Mouse (Mus musculus): ENCODE results near the gene Tsc2.

DNA sequence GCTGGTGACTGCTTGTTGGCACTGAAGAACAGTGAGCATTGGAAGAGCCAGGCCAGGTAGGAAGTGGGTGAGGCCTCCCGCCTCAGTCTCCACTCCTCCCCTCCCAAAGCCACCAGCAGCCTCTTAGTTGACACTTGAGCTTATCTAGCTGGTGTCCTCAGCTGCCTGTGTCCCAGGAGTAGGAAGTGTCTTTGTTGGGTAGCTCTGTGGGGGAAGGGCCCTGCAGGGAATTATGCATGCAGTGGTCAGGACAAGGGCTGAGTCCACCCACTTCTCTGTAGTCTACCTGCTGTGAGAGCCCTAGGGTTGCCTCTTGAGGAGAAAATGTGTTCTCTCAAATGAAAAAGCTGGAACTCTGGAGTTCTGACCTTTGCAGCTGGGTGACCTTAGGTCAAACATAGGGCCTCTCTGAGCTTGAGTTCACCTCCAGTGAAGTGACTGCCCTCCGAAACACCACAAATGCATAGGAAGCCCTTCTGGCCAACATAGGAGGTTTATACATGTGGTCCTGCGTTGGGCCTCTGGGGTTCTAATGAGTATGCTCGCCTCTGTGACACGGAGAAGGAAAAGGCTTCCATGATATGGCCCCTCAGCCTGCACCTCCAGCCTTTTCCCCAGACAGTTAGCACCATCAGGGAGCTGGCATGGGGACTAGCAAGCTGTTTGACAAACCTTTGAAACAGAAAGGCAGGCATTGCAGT lies 4.5 kb upstream of the Tsc2 start:
- TF ChIP-seq ZC3H11A (IDR thresholded peaks at IDR 0.05; ENCODE audit: borderline replicate concordance, low read depth, low read length) (no peak), HCFC1 (IDR thresholded peaks at IDR 0.05; ENCODE audit: borderline replicate concordance, insufficient read depth, low read length) (no peak), ZNF384 (IDR thresholded peaks at IDR 0.05; ENCODE audit: low read depth, low read length) (no peak), CHD2 (IDR thresholded peaks at IDR 0.05; ENCODE audit: low read depth, low read length) (no peak)

Data from ES-E14 (cell line).